Mouse (Mus musculus) kidney, adult 18-20 months (tissue): ENCODE results near the gene Timm29.
A peak's percentile ranks its signal among the peaks of the same experiment; 100 is the strongest.

Source experiments
- DNase-seq: peaks from one replicate; pipeline ENCODE4 v3.0.0; 2021

Timm29 gene

DNA sequence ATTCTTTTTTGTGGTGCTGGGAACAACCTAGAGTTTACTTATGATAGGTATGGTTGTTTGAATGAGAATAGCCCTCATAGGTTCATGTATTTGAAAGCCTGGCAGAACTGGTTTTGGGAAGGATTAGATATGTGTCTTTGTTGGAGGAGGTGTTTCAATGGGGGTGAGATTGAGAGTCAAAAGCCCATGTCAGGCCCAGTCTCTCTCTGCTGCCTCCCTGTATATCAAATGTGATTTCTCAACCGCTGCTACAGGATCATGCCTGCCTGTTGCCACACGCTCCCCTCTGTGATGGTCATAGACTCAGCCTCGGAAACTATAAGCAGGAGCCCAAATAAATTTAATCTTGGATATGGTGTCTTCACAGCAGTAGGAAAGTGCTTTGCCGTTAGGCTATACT, 27.7 kb downstream of the Timm29 start:
- no peak for DNase-seq

DNA sequence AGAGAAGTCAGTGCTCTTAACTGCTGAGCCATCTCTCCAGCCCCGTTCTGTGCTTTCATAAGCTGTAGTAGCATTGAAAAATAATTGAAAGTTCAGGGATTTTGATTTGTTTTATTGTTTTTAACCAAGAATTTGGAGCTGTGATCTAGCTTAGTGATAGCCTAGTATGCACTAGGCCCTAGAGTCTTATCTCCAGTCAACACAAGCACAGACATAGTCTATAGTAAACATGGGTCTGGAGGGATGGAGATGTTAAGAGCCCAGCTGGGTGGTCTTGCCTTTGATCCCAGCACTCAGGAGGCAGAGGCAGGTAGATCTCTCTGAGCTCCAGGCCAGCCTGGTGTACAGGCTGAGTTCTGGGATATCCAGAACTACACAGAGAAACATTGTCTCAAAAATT, 30.2 kb downstream of the Timm29 start:
- no peak for DNase-seq

DNA sequence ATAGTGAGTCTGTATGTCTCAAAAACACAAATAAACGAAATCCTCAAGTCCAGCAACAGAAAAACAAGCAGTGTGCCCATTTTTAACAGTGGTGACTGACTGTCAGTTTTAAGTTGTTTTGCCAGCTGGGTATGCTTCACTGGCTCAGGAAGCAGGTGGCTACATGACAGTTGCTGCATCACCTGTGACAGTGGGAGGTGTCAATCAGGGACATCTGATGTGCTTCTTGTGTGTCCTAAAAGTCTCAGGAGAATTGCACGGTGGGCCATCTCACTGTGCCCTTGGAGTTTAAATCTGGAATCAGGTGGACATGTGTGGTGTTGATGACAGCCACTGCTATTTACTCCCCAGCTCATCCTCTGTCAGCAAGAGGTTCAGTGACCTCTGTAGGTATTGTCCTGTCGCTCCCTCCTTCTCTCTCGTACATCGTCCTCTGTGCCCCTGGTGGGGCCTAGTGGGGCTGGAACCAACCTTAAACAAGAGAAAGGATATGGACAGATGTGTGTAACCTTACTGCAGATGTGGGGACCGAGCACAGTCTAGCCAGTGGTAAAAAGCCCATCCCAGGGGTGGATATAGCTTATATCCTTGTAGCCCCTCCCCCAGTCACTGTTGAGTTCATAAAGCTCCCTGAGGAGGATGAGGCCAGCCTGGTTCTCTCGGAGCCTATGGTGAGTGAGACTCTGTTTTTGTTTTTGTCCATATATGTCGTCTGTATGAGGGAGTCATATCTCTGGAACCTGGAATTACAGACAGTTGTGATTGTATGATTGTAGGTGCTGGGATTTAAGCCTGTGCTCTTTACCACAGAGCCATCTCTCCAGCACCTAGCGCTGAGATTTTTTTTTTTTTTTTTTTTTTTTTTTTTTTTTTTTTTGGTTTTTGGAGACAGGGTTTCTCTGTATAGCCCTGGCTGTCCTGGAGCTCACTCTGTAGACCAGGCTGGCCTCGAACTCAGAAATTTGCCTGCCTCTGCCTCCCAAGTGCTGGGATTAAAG, 33.1 kb downstream of the Timm29 start:
- no peak for DNase-seq

DNA sequence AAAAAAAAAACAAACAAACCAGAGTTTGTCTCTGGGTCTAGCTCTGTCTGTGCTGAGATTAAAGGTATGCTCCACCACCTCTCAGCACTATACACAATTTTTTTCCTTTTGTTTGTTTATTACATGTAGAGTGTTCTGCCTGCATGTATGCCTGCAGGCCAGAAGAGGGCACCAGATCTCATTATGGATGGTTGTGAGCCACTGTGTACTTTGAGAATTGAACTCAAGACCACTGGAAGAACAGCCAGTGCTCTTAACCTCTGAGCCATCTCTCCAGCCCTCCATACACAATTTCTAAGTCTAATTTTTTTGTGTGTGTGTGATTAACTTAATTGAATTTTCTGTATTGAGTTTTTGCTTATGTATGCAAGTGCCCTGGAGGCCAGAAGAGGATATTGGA, 34.0 kb downstream of the Timm29 start:
- no peak for DNase-seq

GRCm38 (mm10) chr9:21627145-21627795, 34.7 kb downstream of the Timm29 start:
- no peak for DNase-seq

GRCm38 (mm10) chr9:21630673-21631072, 38.2 kb downstream of the Timm29 start:
- peak; percentile 61 for DNase-seq

DNA sequence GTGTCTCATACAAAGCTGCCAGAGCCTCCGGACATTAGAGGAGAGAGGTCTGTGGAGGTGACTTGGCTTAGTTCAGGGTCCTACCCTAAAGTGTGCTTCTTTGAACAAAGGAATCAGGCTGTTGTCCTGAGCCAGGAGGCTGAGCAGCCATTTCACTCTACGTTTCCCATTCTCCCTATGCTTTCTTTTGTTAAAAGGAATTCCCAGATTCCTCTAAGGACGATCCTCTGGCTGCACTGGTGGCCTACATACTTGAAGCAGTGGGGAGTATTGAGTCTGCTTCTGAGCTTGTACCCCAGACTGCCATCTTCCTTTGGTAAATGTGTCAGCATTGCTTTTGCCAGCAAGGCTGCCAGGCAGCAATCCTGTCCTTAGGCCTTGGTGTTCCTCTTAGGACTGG, 40.6 kb downstream of the Timm29 start:
- no peak for DNase-seq

DNA sequence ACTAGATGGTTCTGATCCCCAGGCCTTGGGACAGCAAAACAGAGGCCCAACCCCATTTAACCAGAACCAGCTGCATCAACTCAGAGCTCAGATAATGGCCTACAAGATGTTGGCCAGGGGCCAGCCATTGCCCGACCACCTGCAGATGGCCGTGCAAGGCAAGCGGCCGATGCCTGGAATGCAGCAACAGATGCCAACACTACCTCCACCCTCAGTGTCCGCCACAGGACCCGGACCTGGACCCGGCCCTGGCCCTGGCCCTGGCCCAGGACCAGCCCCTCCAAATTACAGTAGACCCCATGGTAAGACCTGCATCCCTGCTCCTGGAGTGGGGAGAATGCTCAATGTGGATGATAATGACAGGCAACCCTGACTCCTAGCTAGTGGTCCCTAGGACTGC, 43.1 kb downstream of the Timm29 start:
- no peak for DNase-seq

- DNase-seq, result no peak
Observed at GRCm38 (mm10) chr9:21639031-21639430, 46.5 kb downstream of the Timm29 start.
